Mouse (Mus musculus): Measurements from ENCODE around the gene Cdc14b.

- TF ChIP-seq POLR2A (IDR thresholded peaks at IDR 0.05; ENCODE audit: insufficient read length, low read depth) (no peak), TCF12 (IDR thresholded peaks at IDR 0.05; ENCODE audit: insufficient read depth, poor library complexity, severe bottlenecking) (no peak), USF1 (IDR thresholded peaks at IDR 0.05; ENCODE audit: low read depth) (no peak), MYOG (IDR thresholded peaks at IDR 0.05; ENCODE audit: control insufficient read depth in 1 of 3, insufficient read depth in 1 of 3, insufficient read length in 2 of 3, low read depth in 2 of 3) (no peak), MAX (IDR thresholded peaks at IDR 0.05; ENCODE audit: low read depth) (no peak), E2F4 (IDR thresholded peaks at IDR 0.05; ENCODE audit: insufficient read depth) (no peak)
Observed at GRCm38 (mm10) chr13:64161548-64161915, 113.6 kb downstream of the Cdc14b start, which contains the start of gene Habp4.
